Mouse (Mus musculus): ENCODE results near the gene Ak5.
"Not testable (repeated sequence)": the region's sequence is repeated elsewhere in the genome, so short reads cannot be mapped to it uniquely, and the experiment has no call there.

Gene Ak5

DNA sequence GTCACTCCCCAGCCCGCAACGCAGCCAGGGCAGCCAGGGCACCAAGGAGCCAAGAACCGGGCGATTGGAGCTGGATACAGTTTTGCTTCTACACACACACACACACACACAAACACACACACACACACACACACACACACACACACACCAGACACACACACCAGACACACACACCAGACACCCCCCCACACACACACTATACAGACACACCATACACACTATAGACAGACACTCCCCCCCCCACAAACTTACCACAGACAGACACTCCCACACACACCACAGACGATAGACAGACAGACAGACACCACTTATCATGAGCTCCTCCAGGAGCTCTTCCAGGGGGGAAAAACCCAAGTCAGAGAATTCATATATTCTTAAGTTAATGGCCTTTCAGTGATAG lies at the start of gene Ak5:
Ak5 (minus strand) TSS at position 122 of the 400 bp plus-strand sequence.
- no peak for DNase-seq (ENCODE audit: low read depth, low spot score)

DNA sequence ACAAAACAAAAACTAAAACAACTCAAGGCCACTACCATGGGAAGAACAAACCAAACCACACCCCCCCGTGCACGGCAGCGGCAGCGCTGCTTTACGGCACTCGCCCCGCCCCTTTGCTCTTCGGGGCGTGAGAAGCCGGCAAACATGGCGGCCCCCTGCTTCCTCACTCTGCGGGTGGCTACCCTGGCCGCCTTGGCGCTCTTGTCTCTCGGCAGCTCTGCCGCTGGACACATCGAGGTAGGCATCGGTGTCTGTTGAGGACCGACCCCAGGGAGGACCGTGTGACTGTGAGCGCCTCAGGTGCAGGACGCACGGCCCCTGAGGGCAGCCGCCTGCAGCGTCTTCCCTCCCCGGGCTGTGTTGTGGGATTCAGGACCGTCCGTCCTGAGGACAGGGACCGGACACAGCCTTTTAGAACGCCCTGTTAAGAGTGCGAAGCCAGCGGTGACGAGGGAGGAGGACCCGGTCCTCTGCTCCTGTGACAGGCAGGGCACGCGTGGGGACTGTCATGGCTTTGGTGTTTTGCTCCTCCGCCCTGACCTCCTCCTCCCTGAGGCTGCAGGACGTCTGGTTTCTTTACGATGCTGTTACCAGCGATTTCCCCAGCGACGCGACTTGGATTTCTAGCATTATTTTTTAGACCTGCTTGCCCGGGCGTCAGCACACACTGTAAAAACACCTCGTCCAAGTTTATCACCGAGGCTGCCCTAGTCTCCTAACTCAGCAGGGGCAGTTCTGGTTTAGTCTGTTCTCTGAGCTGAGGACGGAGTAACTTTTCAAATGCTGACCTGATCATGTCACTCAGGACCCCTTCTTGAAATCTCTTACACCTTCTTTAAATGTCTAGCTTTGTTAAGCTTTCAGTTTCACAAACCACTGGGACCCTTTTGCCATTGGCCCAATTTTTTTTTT lies 46.1 kb upstream of the Ak5 start, which contains the start of gene Pigk:
Pigk (plus strand) TSS at position 110 of the 912 bp plus-strand sequence.
- peak; percentile 75 for DNase-seq (ENCODE audit: low read depth, low spot score)

DNA sequence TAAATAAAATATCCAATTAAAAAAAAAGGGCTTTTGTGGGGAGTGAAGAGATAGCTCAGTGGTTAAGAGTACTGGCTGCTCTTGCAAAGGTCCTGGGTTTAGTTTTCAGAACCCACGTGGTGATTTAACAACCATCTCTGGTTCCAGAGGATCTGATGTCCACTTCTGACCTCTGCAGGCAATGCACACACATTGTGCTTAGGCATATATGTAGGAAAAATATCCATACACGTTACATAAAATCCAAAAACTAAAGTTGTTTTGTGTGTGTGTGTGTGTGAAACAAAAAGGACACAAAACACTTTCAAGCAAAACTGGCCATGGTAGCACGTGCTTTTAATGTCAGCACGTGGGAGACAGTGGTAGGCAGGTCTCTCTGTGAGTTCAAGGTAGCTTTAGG lies 44.8 kb upstream of the Ak5 start:
- DNase-seq (ENCODE audit: low read depth, low spot score) = no peak

DNA sequence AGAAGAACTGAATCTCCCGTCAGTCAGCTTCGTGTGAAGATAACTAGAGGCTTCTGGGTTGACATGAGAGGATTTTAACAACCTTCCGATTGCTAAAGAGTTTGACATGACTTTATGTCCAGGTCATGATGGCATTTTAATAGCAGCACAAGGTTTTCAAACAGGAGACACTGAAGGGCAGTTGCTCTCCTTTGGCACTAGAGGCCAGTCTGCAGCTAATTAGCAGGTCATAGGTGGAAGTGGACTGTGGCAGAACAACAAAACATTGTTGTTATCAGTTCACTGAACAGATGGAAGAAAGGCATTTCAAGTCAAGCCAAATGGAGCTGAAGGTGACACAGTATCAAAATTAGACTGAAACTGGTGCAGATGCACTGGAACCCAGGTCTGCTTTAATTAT lies 41.8 kb upstream of the Ak5 start:
- DNase-seq (ENCODE audit: low read depth, low spot score) = no peak

DNA sequence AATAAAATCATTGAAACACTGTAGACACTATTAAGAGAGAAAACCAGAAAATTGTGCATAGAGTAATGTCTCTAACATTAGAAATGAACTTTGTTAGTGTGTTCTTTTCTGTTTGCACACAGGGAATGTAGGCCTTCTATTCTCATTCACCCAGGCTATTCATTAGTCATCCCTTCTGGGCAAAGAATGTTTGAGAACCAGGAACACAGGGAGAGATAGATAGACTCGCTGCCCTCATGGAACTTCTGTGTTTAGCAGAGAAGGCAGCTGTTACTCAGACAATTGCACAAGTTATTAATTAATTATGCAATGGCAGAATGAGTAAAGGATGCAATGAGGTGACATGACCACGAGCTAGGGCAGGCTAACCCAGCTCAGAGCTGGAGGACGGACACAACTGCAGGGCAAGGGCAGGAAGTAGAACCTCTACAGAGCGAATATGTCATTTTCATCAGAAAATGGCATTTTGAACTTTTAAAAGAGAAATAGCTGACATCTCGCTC lies 39.2 kb upstream of the Ak5 start:
- no peak for DNase-seq (ENCODE audit: low read depth, low spot score)

DNA sequence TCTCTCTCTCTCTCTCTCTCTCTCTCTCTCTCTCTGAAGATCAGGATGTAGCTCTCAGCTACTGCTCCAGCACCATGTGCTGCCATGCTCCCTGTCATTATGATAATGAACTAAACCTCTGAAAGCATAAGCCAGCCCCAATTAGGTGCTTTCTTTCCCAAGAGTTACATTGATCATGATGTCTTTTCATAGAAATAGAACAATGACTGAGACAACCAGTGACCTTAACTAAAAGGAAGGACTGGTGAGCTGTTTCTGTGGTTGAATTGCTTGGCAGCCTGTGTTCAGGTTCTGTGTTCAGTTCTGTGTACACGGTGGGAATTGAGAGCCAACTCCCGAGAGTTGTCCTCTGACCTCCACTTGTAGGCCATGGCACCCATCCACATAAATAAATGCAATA lies 38.7 kb upstream of the Ak5 start:
- DNase-seq (ENCODE audit: low read depth, low spot score) = no peak

DNA sequence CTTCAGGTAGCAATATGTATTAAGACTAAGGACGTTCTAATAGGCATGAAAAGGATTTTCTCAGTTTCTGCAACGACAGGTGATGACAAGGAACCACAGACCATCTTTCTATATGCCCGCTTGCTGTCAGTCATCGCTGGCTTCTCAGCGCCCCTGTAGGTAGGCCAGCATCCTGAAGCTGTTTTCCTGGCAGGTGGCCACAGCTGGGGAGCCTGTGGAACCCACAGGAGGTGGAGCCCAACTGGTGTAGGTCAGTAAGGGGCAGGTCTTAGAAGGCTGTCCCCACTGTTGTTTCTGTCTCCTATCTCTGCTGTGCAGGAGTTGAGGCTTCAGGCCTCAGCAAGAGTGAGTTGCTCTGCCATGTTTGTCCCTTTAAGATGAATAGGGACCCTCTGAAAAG lies 37.7 kb upstream of the Ak5 start:
- no peak for DNase-seq (ENCODE audit: low read depth, low spot score)

DNA sequence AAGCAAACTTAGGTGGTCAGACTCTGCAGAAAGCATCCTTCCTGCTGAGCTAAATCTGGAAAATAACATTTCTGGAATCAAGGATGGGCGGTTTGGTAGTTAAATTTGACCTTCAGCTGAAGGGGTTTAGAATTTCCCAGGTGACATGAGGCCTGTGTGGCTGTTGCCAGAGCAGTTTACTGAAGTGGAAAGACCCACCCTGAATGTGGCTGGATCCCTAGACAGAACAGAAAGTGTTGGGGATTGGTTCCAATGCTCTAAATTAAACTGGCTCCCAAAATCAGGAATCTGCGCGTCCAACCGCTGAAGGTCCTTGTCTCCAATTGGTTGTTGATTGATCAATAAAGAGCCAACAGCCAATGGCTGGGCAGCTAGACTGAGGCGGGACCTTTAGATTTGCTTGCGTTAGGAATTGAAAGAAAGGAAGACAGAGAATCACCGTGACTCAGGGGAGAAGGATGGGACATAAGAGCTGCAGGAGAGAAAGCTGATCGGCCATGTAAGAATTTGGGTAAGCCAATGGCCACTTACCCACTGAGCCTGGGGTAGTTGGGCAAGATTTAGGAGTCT lies 34.2 kb upstream of the Ak5 start:
- DNase-seq (ENCODE audit: low read depth, low spot score) = no peak

DNA sequence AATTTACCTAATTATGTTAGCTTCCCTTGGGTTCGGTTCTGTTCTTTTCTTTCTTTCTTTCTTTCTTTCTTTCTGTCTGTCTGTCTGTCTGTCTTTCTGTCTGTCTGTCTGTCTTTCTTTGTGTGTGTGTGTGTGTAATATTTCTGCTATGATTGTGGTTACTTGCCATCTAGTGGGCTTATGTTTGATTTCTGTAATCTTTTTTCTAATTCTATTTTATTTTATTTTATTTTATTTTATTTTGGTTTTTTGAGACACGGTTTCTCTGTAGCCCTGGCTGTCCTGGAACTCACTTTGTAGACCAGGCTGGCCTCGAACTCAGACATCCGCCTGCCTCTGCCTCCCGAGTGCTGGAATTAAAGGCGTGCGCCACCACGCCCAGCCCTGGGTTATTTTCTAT lies 33.4 kb upstream of the Ak5 start:
- DNase-seq (ENCODE audit: low read depth, low spot score) = not testable (repeated sequence)

DNA sequence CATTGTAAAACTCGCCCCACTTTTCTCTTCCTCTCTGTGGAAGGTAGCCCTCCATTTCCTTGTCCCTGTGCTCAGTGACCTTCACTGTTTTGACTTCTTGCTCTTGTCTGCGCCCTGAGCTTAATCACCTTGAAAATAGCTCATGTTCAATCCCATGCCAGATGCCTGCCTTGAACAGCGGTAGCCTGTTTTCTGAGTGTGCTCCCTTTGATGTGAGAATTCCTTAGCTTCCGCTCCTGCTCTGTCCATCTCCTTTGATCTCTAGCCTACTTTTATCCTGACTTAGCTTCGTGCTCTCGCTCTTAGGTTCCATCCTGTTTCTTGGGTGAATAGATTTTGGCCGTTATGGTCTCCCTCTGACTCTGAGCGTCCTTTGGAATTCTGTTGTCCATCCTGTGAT lies 31.1 kb upstream of the Ak5 start:
- DNase-seq (ENCODE audit: low read depth, low spot score) = no peak

DNA sequence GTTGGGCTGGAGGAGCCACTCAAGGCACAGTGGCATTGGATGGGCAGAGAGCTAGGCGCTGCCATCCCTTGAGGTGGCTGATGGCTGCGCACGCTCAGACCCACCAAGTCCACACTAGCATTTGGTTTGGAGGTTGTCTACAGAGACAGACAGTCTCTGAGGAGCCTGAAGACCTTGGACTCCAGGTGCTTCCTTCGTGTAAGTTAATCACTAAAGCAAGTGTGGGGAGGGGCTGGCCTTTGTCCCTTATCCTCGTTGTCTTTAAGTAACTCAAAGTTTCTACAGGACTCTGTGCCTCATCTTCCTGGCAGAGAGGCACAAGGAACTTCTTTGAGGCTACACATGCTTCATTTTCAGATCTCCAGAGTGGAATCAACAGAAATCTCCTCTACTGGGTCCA lies 29.9 kb upstream of the Ak5 start:
- DNase-seq (ENCODE audit: low read depth, low spot score) = no peak

DNA sequence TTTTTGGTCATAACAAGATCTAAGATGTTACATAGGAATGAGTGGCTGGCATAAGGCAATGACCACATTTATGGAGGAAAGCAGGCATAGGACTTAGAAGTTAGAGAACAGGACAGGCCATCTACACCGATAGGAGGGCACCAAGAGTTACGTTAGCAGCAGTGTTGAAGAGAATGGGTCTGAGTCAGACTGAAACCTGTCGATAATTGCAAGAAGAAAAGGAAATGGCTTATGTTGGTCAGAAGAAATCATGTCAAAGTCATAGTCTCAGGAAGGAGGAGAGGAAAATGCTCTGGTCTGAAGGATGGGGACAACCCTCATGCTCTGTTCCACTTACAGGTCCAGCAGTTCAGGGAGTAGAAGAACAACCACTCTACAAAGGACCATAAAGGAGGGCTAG lies 26.8 kb upstream of the Ak5 start:
- DNase-seq (ENCODE audit: low read depth, low spot score) = no peak

DNA sequence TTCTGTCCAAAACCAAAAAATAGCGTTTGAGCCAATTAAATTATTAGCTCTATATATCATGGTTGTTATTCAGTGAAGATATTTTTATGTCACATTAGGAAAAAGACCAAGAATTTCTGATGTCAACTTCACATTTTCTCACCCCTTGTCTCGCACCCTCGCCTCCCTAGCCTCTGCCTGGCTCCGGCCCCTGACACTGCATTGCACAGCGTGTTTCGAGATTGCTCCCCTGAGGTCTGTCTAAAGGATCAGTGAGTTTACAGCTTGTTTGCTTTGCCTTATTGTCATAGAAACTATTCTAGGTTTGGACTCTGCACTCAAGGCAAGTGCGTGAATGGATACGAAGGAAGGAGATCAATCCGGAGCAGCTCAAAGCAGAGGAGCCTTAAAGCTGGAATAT lies 20.9 kb upstream of the Ak5 start:
- DNase-seq (ENCODE audit: low read depth, low spot score) = no peak

DNA sequence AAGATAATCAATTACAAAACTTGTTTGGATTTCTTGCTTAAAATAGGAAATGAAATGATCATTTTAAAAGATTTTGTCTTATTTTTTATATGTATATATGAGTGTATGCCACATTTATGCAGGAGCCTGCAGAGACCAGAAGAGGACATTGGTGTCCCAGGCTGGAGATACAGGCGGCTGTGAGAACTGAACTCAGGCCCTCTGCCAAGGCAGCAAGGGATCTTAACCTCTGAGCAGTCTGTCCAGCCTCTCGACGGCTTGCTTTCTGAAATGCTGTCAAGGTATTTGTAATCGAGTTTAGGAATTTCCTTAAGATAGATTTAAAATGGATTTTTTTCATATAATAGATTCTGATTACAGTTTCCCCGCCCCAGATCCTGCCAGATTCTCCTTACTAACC lies 20.4 kb upstream of the Ak5 start:
- DNase-seq (ENCODE audit: low read depth, low spot score) = no peak

DNA sequence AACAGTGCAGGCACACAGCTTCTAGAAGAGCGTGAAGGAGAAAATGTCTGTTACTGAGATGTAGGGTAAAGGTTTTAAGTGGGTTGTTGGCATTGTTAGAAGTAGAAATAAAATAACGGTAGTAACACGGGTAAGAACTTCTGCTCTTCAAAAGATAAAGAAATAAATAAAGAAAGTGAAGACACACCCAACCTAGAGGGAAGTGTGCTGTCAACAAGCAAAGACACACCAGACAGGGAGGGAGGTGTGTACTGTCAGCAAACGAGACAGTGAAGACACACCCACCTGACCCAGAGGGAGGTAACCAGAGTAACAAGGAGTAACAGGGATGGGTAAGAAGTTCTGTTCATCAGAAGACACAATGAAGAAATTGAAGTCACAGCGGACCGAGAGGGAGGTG lies 6.5 kb upstream of the Ak5 start:
- DNase-seq (ENCODE audit: low read depth, low spot score) = no peak

DNA sequence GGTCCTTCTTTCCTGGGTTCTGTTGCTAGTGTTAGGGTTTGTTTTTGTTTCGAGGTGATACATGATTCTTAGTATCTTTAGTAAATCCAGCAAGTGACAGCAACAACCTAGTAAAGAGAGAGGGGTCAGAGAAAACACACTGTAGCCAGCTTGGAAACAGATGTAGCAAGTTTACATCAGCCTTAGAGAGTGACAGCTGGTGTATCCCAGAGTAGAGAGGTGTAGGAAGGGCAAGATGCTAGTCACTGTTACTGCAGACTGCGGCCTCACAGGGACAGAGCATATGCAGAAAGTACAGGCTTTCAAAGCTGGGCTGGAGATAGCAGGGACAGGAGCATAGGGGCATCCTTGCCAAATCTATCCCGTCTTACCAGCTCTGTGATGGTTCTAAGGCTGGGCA lies 1.6 kb upstream of the Ak5 start:
- DNase-seq (ENCODE audit: low read depth, low spot score) = no peak

DNA sequence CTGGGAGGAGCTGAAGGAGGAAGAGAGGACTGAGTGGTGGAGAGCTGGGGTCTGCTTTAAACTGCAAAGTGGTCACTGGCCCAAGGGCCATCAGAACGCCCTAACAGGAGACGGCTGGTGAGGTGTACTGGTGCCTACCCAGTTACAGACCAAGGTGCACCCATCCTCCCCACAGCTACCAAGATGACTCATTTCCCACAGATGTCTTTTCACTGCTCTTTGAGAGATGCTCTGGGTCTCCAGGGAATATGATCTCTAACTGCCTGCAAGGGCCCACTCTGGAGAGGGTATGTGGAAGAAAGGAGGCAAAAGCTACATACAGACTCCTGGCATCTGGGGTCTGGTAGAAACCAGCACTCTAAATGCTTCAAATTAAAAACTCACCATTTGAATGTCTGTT lies 633 bp upstream of the Ak5 start:
- DNase-seq (ENCODE audit: low read depth, low spot score) = no peak

DNA sequence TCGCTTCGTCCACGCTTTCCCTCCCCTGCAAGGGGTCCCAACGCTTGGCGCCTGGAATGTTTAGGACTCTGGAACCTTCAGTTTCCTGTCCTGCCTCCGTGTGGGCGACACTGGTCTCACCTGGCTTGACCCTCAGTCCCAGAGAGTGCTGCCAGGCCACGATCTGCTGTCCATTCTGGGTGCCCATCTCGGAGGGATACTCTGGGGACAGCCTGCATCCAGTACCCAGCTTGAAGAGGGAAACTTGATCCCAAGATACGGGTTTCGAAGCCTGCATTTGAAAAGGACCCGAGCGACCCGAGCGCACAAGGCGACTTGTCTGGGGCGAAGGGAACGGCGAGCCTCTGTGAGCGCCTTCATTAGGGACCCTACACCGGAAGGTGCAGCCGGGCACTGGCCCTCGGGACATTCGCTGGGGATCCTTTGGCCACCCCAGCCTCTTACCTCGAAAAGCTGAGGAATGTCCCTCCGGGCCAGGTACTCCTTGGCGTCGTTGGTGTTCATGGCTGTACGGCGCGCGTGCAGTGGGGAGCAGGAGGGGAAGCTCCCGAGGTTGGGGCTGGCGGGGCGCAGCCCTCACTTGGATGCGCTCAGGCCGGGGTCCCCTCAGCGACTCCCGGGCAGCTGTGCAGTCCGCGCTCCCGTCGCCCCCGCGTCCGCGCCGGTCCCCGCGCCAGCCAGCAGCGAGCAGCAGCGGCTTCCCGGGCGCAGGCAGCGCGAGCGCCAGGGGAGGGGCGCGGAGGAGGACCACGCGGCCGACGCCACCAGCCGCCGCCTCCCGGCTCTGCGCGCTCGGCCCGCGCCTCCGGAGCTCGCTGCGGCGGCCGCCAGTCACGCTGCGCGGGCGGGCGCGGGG lies 576 bp downstream of the Ak5 start:
- DNase-seq (ENCODE audit: low read depth, low spot score) = peak; percentile 16

DNA sequence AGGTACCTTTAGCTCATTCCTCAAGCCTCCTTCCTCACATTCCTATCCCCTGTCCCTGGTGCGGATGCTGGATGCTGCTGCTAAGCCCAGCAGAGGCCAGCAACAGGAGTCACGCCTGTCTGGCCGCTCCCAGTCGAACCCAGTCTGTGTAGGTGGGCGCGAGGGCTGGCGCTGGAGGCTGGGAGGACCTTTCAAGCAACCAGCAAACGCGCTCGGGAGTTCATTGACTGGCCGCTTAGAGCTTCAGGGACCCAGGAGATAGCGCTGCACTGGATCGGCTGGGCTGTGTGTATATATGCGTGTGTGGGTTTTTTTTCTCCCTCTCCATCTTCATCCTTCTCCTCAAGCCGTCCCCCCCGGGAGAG lies 1.2 kb downstream of the Ak5 start:
- DNase-seq (ENCODE audit: low read depth, low spot score) = no peak

DNA sequence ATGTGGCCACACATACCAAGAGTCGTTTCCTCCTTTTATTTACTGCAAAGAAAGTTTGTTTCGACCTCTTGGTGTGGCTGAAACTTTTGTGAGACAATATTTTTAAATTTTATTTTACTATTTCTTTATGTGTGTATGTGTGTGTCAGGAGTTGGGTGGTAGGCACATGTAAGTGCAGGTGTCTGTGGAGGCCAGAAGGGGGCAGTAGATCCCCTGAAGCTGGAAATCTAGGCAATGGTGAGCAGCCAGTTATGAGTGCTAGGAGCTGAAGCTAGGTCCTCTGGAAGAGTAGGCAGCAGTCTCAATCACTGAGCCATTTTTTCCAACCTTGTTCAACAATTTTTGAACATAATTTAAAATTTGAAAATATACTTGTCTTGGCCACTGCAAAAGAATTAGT lies 9.6 kb downstream of the Ak5 start:
- no peak for DNase-seq (ENCODE audit: low read depth, low spot score)

DNA sequence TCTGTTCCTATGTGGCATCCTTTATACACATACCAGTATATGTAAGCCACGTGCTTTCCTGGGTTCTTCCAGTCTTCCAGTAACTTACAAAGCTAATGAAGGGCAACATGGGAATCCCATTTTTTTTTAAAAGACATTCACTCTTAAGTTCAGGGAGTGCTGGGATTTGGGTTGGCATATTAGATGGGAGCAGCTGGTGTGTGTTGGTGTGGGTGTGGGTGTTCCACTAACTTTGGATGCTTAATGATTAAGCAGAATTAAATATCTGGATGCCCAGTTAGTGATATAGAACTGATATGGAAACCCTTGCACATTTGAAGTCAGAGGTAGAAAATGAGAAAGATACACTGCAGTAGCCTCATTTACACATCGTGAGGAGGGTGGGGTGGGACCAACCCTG lies 16.2 kb downstream of the Ak5 start:
- DNase-seq (ENCODE audit: low read depth, low spot score) = no peak

DNA sequence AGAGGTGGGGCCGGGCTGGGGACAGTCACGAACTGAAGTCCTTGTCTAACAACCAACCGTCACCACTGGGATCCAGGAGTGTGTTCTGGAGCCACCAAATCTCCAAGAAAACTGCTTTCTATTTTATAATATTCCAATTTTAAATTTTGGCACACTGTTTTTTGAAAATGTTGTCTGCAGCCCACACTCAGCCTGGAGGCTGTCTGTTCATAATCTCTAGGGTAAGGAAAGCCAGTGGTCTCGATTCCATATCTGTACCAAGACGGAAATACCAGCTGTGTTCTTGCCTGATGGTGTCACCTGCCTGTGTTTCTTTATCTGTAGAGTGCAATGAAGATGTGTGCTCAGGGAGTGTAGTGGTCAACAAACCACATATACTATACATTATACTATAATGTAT lies 23.6 kb downstream of the Ak5 start:
- DNase-seq (ENCODE audit: low read depth, low spot score) = no peak
